Mouse (Mus musculus): ENCODE results near the gene Ddx43.
"Not testable (repeated sequence)": the region's sequence is repeated elsewhere in the genome, so short reads cannot be mapped to it uniquely, and the experiment has no call there.

Ddx43 gene

DNA sequence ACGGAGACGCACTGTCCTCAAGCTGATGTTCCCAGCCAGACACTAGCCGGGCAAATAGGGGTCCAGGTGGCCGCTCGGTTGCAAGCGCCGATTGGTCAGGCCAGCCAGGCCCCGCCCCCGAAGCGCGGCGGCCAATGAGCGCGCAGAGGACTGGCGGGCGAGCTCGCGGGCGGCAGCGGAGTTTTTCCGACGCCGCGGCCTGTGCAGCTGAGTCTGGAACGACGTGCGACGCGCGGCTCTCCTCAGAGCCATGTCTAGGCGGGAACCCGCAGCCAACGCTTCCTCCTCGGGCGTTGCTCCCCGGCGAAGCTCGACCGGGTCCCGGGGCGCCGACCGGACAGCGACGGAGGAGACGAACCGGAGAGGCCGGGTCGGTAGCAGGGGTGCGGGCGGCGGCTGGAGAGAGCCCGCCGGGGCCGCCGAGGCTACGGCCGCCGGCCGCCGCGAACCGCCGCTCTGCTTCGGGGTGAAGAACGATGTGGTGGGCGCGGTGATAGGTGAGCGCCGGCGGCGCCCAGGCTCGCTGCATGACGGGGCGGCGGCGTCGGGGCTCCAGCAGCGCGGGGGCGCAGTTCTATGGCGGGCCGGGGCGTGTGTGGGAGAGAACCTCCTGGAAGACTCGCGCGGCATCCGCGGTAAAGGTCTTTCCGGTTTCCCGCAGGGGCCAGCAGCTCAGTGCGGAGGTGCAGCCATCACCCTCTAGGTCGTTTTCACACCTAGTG is at the start of gene Ddx43:
TSS of gene Ddx43 (plus strand) at position 148 of the 722 bp plus-strand sequence.
- peak; percentile 16 to 67 for DNase-seq

DNA sequence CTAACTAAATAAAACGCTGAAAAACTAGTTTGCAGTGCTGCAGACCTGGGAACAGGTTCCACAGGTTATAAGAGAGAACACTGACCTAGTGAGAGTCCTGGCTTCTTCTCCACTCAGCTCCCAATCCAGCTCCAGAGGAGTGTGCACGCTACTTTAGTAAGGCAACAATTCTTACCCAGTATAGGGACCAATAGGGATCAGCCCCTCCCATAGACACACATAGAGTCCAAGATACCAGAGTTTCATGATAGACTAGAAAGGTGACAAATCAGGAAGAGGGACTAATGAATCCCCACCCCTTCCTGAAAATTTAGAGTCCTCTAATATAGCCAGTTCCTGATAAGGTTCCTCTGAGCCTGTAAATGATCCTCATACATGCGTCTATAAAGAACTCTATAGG is 48.6 kb upstream of the Ddx43 start:
- DNase-seq = peak; percentile 29 to 46

DNA sequence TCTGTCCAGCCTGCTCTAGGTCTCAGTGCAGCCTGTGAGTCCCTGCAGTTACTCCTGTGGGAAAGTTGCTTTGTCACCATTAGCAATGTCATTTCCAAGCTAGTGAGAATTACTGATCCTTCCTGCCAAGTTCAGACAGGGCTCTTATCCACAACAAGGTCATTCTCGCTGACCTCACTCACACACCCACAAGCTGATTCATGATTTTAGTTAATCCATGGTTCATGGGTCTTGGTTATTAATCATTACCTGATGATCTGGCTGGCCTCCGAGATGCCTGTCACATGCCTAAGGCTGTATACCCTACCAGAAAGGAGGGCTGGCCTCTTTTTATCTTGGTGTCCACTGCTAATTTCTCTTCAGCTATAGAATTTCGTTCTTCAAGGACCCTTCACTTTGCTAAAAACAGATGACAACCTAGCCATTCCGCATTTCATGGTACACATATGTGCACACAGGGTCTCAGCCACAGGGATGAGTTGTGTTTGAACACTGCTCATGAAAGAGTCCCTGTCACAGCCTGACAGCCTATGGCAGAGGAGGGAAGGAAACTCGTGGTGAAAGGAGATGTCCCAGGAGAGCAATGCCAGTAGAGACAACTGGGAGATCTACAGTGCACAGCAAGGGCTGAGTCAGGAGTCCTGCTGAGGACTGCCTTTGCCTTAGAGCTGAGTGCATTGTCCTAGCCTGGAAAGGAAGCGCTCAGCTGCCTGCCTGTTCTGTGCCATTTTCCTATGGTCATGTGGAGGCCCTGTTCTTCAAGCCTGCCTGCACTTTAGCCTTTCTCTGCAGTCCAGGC is 47.2 kb upstream of the Ddx43 start:
- DNase-seq = peak; percentile 81 to 89

GRCm38 (mm10) chr9:78349141-78349540 is 46.4 kb upstream of the Ddx43 start:
- peak; percentile 60 to 62 for DNase-seq

DNA sequence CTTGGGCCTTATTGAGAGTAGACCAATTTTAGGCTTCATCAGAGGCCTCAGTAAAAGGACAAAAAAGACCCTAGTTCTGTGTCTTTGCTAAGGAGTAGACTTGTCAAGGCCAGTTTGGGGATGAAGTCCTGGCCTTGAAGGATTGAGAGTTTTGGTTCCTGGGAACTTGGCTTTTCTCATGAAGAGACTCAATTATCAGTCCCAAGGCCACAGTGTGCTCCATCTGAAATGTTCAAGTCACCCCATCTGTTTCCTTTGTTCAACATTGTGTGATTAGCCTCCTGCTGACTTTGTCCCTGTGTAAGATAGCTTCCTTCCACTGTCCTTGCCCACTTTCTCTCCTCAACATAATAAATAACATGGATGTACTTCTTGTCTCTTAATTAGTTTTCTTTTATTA is 45.6 kb upstream of the Ddx43 start:
- DNase-seq = not testable (repeated sequence)

DNA sequence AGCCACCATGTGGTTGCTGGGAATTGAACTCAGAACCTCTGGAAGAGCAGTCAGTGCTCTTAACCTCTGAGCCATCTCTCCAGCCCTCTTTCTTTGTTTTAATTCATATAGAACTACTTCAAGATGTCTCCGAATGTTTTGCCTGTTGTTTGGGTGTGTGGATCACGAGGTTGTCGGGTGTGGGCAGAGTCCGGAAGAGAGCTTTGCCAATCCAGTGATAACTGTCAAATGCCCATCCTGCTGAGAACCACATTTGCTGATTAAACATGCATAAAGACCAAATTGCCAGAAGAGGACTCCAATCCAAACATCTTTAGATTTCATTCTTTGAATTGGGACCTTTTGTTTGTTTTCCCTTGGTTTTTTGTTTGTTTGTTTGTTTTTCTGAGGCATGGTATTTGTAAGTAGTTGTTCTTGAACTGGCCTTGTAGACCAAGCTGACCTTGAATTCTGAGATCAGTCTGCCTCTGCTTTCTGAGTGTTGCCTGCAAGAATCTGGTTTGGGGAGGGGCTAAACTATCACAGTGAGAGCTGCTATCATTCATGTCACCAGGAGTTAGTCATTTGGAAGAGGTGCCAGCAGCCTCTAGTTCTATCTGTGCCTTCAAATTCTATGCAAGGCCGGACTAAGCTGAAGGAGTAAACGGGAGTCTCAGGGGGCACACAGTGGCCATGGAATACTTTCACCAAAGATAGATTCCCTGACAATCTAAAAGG is 43.9 kb upstream of the Ddx43 start:
- no peak for DNase-seq

GRCm38 (mm10) chr9:78354665-78355578 is 40.7 kb upstream of the Ddx43 start:
- peak; percentile 42 to 64 for DNase-seq

GRCm38 (mm10) chr9:78355611-78356010 is 40.0 kb upstream of the Ddx43 start, which contains the start of gene Gsta2:
Gene Gsta2, minus strand, starts transcription at chr9:78355788.
- no peak for DNase-seq

DNA sequence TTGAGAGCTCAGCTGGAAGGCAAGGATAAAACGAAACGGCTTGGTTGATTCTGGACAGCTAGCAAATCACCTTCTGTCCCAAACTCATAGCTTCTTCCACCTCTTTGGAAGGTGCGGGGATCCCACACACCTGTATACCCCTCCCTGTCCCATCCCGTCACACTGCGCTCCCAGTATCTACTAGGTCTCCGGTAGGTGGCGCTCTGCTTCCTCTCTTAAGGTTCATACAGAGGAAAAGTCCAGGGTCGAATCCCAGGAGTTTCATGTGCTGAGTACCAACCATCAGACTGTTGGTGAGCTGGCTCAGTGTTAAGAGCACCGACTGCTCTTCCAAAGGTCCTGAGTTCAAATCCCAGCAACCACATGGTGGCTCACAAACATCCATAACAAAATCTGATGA is 37.5 kb upstream of the Ddx43 start:
- DNase-seq = peak; percentile 82 to 90

GRCm38 (mm10) chr9:78359750-78360483 is 35.7 kb upstream of the Ddx43 start:
- no peak for DNase-seq

DNA sequence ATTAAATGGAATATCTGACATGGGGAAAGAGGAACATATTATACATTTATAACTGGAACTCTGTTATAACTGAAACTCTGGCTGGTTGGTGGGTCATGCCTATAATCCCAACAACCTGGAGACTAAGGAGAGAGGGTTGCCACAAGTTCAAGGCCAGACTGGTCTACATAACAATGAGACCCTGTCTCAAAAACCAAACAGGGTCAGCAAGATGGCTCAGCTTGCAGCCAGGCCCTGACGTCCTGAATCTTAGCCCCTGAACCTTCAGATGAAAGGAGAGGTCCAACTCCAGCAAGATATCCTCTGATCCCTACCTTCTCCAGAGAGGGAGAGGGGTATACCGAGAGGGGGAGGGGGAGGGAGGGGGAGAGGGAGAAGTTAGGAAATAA is 35.1 kb upstream of the Ddx43 start:
- DNase-seq = no peak

- no peak for DNase-seq
Observed at GRCm38 (mm10) chr9:78363374-78363773, 32.2 kb upstream of the Ddx43 start.

DNA sequence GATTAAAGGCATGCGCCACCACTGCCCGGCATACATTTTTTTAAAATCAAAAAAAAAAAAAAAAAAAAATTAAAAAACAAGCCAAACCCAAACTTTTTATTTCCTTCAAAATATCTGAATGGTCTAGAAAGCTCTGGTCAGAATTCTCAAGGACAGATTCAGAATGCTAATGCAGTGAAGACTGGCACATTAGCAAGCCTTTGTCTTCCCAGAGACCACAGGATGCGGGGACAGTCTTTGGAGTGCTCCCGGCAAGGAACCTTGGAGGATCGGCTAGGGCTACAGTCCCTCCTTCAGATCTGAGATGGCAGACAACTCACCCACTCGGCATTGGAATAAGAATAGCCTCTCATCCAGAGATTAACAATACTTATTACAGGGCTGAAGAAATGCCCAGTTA is 30.9 kb upstream of the Ddx43 start:
- no peak for DNase-seq

DNA sequence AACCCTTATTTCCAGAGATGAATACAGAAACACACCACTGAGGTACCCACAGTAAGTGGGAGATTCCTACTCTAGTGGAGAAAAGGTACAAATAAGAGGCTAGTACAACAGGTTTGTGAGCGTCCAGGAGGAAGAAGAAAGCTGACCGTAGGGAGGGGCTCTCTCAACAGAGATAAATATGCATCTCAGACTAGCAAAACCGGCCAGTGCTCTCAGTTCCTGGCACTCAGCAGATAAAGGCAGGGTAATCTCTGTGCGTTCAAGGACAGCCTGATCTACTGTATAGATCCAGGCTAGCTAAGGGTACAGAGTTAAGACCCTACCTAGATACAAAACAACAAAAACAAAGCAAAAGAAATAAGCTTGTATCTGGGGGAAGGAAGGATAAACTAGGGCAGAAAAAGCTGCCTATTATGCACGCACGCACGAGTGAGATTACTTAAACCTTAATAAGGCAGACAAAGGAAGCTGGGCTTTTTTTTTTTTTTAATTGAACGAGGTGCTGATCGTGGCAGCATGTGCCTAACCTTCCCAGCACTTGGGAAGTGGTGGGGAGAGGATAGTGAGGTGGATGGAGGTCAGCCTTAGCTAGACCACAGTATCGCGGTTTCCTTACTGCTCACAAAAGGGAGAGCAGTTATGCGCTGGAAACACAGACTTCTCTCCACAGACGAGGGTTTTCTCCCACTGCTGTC is 29.6 kb upstream of the Ddx43 start:
- no peak for DNase-seq

DNA sequence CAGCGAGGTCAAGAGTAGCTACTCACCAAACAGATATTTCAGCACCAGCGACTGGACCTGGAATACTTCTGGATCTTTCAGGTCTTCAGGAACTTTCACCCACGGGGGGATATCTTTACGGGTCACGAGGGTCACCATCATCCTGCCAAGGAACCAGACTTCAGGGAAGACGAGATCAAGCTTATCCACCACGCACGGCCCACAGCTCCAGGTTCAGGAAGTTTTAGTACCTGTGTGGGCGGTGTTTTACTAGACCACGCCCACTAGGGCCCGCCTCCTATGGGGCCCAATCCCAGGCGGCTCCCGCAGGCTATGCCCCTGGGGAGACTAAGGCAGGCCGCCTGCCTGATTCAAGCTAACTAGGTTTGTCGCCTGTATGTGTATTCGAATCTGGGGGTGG is 27.6 kb upstream of the Ddx43 start, which contains the start of gene Dppa5a:
TSS of gene Dppa5a (minus strand) at position 219 of the 400 bp plus-strand sequence.
- not testable (repeated sequence) for DNase-seq

DNA sequence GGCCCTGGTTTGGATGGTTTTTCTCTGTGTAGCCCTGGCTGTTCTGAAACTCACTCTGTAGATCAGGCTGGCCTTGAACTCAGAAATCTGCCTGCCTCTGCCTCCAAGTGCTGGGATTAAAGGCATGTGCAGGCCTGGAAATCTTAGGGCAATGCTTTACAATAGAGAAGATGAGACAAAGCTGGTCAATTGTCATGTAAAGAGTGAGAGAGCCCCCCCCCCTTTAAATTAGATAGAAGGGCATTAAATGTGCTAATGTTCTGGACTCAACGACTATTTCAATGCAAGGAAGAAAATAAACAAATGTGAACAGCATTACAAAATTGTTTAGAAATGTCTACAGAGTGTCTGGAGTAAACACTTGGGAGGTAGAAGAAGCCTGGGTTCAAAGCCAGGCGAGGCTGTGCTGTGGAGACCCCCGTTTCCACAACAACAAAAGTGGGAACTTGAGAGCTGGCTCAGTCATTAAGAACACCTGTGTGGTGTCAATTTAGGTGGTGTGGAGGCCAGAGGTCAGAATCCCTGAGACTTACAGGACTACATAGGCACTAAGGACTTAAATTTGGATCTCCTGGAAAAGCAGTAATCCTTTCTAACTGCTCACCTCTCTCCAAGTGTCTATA is 26.8 kb upstream of the Ddx43 start:
- DNase-seq = no peak

- no peak for DNase-seq
Observed at GRCm38 (mm10) chr9:78369349-78369748, 26.2 kb upstream of the Ddx43 start.

- DNase-seq = no peak
Observed at GRCm38 (mm10) chr9:78369786-78370185, 25.8 kb upstream of the Ddx43 start.

- no peak for DNase-seq
Observed at GRCm38 (mm10) chr9:78371441-78371840, 24.1 kb upstream of the Ddx43 start.

- DNase-seq = no peak
Observed at GRCm38 (mm10) chr9:78372827-78373504, 22.6 kb upstream of the Ddx43 start.
